Mouse (Mus musculus) forelimb bud, embryonic 11.5 days (tissue): ENCODE measurements around the gene Trmt112.

Source experiments
- DNase-seq: peaks from one replicate; pipeline ENCODE4 v3.0.0-alpha.2; 2012; ENCODE audit warnings: low read depth, low spot score

Gene Trmt112

DNA sequence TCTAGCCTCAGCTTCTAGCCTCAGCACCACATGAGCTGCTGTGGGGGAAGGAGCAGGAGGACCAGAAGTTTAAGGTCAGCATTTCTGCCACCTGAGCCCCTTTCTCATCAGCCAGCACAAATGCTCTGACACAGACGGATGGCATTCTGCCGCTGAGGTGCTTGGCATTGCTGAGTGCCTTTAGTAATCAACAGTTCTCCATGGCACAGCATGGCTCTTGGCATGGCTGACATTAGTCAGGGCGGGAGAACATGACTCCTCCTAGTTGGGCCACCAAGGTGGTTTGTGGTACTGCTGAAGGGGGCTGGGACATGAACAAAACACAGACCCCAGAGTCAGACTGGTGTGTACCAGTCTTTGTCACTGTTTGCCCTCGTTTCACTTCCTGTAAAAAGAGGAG, 38.7 kb downstream of the Trmt112 start:
- DNase-seq = no peak

DNA sequence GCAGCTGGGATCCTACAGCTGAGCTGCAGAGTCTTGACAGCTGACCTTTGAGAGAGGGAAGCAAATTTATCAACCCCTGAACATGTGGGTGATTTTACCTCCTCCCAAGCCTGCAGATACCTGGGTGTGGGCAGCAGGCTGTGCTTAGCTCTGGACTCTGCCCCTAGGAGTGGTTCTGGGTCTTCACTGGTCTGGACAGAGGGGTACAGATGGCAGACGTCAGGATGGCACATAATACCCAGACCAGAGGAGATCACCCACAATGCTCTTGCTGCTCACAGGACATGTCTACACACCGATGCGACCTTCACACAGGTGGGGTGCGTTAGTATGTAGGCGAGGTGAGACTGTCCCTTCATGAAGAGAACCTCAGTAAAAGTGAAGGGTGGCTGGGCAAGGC, 40.0 kb downstream of the Trmt112 start:
- DNase-seq = no peak

DNA sequence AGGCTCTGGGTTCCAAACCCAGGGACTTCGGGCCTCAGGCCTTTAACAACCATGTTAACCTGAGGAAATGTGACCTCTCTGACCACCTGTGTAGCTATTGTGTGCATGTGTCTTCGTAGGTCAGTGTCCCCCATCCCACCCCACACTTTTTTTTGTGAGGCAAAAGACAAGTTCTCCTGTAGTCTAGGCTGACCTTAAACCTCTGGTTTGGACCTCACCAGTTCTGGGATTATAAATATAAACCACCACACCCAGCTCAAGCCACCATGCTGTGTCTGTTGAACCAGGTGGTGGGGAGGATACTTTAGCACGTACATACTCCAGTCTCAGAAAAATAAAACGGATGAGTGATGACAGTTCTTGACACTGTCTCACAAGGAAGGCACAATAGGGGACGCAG, 40.5 kb downstream of the Trmt112 start:
- no peak for DNase-seq

DNA sequence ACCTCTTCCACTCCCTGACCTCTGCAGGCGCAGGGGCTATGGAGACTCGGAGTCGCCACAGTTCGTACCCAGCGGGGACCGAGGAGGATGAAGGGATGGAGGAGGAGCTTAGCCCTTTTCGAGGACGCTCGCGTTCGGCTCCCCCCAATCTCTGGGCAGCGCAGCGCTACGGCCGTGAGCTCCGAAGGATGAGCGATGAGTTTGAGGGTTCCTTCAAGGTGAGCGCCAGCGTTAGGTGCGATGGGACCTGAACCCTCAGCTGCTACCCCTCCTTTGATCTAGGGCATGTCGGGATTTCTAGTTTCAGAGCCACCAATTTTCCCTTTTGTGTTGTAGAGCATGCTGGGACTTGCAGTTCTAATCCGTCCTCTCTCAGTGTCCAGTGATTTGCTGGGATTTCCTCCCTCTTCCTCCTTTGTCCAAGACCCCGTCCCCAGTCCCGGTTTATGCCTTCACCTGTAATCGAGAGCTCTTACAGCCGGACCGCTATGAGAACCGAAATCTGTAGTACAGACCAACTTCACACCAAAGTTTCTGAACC, 41.2 kb downstream of the Trmt112 start:
- peak; percentile 78 for DNase-seq

DNA sequence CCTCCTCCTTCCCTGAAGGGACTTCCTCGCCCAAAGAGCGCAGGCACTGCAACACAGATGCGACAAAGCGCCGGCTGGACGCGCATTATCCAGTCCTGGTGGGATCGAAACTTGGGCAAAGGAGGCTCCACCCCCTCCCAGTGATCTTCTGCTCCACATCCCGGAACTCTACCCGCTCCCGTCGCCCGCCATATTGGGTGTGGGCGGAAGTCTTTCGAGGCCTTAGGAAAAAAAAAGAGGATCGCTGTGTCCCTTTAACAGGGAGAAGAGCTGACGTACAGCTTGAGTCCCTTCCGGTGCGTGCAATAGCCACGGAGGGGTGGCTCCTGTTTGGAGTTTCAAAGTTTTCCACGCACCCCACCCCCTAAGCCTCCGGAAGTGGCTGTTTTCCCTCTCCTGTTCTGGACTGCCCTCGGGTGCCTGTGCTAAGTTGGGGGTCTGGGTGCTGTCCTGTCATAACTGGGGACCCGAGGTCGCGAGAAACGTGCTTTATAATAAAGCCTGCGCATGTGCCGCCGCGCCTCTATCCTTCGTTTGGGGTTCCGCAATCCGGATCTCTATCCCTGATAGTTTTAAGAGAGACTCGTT, 42.0 kb downstream of the Trmt112 start:
- DNase-seq = peak; percentile 86

DNA sequence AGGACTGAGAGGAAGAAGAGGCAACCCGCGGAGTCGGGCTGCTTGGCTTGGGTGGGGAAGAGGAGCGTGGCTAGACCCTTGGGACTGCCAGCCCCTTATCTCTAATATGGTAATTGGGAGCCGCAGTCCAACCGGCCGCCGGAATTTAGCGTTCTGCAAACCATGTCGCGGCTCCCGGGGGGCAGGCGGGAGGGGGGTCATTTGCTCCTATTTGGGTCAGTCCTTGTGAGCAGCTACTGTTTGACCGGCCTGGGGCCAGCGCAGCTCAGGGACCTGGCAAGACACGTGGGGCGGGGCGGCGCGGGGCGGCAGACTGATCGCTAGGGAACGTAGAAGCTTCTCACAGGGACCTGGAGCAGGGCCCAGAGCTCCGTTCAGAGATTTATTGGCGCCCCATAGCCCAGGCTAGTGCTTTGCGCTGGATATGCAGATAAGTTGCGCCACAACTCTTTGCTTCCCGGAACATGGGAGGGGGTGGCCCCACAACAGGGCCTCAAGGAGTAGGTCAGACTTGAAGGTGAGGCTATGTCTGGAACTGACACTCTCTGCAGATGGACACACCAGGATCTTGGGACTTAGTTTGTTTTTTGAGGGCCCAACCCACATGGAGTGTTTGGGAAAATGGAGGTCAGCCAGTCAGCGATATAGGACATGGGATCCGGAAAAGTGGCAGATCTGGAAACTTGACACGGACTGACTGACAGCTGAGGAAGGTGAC, 42.7 kb downstream of the Trmt112 start:
- DNase-seq = no peak

DNA sequence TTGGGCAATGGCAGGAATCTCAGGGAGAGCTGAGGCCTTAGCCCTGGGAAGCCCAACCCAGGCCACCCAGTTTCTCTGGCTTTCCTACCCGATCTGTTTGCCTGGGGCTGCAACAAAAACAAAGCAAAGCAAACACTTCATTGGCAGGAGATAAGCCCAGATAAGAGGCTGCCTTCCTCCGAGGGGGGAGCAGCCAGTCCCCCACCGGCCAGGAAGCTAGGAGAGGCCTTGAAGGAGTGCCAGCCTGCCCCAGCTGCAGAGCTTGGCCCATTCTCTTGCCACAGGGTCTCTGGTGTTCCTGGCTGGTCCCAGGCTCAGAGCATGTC, 43.2 kb downstream of the Trmt112 start:
- no peak for DNase-seq

DNA sequence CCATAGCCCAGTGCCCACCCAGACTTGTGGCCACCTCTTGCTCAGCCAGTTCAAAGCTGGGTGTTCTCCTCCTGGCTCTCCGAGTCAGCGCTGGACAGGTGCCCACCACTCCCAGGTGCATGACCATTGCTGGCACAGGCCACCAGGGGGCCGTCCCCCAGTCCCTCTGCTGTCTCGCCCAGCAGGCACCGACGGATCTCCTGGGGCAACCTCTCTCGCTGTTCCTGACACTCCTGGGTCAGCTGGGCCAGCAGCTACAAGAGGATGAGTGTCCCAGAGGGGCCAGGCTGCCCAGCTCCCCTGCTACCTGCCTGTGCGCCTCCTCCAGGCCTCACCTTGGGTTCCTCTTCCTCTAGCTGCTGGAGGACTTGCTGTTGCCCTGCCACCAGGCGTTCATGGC, 44.5 kb downstream of the Trmt112 start:
- no peak for DNase-seq

DNA sequence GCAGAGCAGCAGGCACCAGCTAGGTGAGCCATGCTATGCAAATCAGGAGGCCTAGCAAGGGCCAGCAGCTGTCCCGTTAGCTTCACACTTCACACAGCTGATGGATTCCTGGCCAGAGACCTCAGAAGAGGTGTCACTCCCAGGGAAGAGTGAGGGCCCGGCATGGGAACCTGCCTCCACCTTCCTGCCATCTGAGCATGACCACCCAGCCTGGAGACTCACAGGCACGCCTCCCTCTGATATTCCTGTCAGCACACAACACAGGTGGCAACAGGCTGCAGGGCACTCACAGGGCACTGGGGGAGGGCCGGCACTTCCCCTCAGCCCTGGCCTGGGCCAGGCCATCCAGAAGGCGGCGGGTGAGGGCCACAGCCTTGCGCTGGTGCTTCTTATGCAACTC, 45.9 kb downstream of the Trmt112 start:
- no peak for DNase-seq

DNA sequence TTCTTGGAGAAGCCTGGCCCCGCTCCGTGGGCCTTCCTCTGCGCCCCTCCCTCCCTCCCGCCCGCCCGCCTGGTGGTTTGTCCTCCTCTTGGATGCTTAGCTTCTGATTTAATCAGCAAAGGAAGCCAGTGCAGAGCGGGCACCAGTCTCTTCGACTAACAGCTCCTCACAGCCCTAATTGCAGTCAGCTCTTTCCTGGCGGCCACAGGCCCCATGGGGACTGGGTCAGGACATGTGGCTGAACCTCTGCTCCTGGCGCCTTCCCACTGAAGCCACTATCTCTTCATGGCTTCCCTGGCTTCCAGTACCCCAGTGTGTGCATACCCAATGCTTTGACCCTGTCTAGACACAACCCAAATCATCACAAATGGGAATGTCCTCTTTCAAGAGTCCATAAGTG, 47.0 kb downstream of the Trmt112 start:
- DNase-seq = no peak
